Mouse (Mus musculus): ENCODE results near the gene Slc24a2. TPM values are rescaled to one million over a fixed set of nuclear protein-coding genes. Genes with fewer than 3 reads are reported as not detected.

Gene Slc24a2
- polyA plus RNA-seq, 1 experiment: not detected

- TF ChIP-seq FLI1 (IDR thresholded peaks at IDR 0.05; ENCODE audit: low read length): no peak
- TF ChIP-seq GATA1 (IDR thresholded peaks at IDR 0.05; ENCODE audit: borderline replicate concordance, low read length): no peak
- H3K27me3 ChIP-seq (replicated peaks): no peaks in the 10 kb centered on the region
- H3K36me3 ChIP-seq (replicated peaks; ENCODE audit: low read length): no peaks in the 10 kb centered on the region
- 0 out of 2 replicates have a peak, but pooled peaks cover 6% of the 10 kb centered on the region for H3K9me3 ChIP-seq
- H3K4me1 ChIP-seq: no peaks in the 10 kb centered on the region
- H3K4me3 ChIP-seq (replicated peaks): no peak overlapping the region
Measured at GRCm38 (mm10) chr4:87202081-87202480, 28.2 kb downstream of the Slc24a2 start.

- no peaks in the 10 kb centered on the region for H3K4me1 ChIP-seq
- H3K27me3 ChIP-seq (replicated peaks): no peaks in the 10 kb centered on the region
- no peak overlapping the region for H3K4me3 ChIP-seq (replicated peaks)
- TF ChIP-seq FLI1 (IDR thresholded peaks at IDR 0.05; ENCODE audit: low read length): no peak
- TF ChIP-seq GATA1 (IDR thresholded peaks at IDR 0.05; ENCODE audit: borderline replicate concordance, low read length): no peak
- H3K9me3 ChIP-seq: 0 out of 2 replicates have a peak, but pooled peaks cover 6% of the 10 kb centered on the region
- H3K36me3 ChIP-seq (replicated peaks; ENCODE audit: low read length): no peaks in the 10 kb centered on the region
Measured at GRCm38 (mm10) chr4:87201229-87201628, 29.0 kb downstream of the Slc24a2 start.

DNA sequence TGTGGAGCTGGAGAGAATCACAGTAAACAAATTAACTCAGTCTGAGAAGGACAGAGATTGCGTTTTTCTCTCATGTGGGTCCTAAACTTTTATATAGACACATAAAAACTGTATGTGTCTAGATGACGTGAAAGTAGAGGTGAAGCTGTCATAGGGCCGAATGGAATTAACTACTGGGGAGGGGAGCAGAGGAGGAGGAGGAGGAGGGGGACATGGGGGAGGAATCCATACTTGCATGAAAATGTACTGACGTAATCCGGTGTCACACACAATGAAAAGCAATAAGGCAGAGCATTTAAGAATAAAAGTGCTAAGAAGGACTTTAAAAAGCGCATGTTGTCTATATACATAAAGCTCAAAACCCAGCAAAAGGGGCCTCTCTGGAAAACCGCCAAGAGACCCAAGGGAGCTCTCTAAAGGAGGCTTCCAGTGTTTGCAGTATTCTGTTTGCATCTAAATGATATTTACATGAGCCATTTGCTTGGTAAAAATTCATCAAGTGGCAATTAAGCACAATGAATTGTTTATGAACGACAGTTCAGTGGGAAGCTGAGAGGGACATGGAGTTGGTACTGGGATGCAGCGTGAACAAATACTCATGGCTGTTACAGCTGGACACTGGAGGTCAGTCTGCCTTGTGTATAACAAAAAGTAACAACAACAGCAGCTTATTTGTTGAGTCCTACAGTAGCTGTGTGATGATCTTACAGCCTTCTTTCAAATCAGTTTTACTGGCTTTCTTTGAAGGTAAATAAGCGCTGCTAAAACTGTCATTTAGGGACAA lies 45.9 kb downstream of the Slc24a2 start:
- no peak for TF ChIP-seq GATA1 (IDR thresholded peaks at IDR 0.05; ENCODE audit: borderline replicate concordance, low read length)
- TF ChIP-seq FLI1 (IDR thresholded peaks at IDR 0.05; ENCODE audit: low read length): no peak
- H3K9me3 ChIP-seq: no peaks in the 10 kb centered on the region
- no peaks in the 10 kb centered on the region for H3K36me3 ChIP-seq (replicated peaks; ENCODE audit: low read length)
- H3K27me3 ChIP-seq (replicated peaks): no peaks in the 10 kb centered on the region
- H3K4me3 ChIP-seq (replicated peaks): no peak overlapping the region
- H3K4me1 ChIP-seq: no peaks in the 10 kb centered on the region

- Histone ChIP-seq H3K27me3 (replicated peaks) (no peaks in the 10 kb centered on the region), H3K36me3 (replicated peaks; ENCODE audit: low read length) (no peaks in the 10 kb centered on the region), H3K9me3 (0 out of 2 replicates have a peak, but pooled peaks cover 4% of the 10 kb centered on the region), H3K4me3 (replicated peaks) (no peak overlapping the region), H3K4me1 (no peaks in the 10 kb centered on the region)
- TF ChIP-seq GATA1 (IDR thresholded peaks at IDR 0.05; ENCODE audit: borderline replicate concordance, low read length) (no peak), FLI1 (IDR thresholded peaks at IDR 0.05; ENCODE audit: low read length) (no peak)
Measured at GRCm38 (mm10) chr4:87177116-87177515, 53.2 kb downstream of the Slc24a2 start.

- H3K27me3 ChIP-seq (replicated peaks): no peaks in the 10 kb centered on the region
- no peak overlapping the region for H3K4me3 ChIP-seq (replicated peaks)
- no peaks in the 10 kb centered on the region for H3K4me1 ChIP-seq
- no peaks in the 10 kb centered on the region for H3K9me3 ChIP-seq
- TF ChIP-seq GATA1 (IDR thresholded peaks at IDR 0.05; ENCODE audit: borderline replicate concordance, low read length) (no peak), FLI1 (IDR thresholded peaks at IDR 0.05; ENCODE audit: low read length) (no peak)
- no peaks in the 10 kb centered on the region for H3K36me3 ChIP-seq (replicated peaks; ENCODE audit: low read length)
Measured at GRCm38 (mm10) chr4:87163945-87164344, 66.3 kb downstream of the Slc24a2 start.

- TF ChIP-seq FLI1 (IDR thresholded peaks at IDR 0.05; ENCODE audit: low read length) (no peak), GATA1 (IDR thresholded peaks at IDR 0.05; ENCODE audit: borderline replicate concordance, low read length) (no peak)
- no peaks in the 10 kb centered on the region for H3K27me3 ChIP-seq (replicated peaks)
Measured at GRCm38 (mm10) chr4:87158053-87158452, 72.2 kb downstream of the Slc24a2 start.

GRCm38 (mm10) chr4:87151990-87152389 lies 78.3 kb downstream of the Slc24a2 start:
- Histone ChIP-seq H3K4me3 (replicated peaks) (no peak overlapping the region), H3K36me3 (replicated peaks; ENCODE audit: low read length) (no peaks in the 10 kb centered on the region), H3K9me3 (no peaks in the 10 kb centered on the region), H3K27me3 (replicated peaks) (no peaks in the 10 kb centered on the region), H3K4me1 (no peaks in the 10 kb centered on the region)
- TF ChIP-seq FLI1 (IDR thresholded peaks at IDR 0.05; ENCODE audit: low read length) (no peak), GATA1 (IDR thresholded peaks at IDR 0.05; ENCODE audit: borderline replicate concordance, low read length) (no peak)

More at GRCm38 (mm10) chr4:87158053-87158452, 72.2 kb downstream of the Slc24a2 start:
- Histone ChIP-seq H3K4me3 (replicated peaks) (no peak overlapping the region), H3K4me1 (no peaks in the 10 kb centered on the region), H3K36me3 (replicated peaks; ENCODE audit: low read length) (no peaks in the 10 kb centered on the region), H3K9me3 (no peaks in the 10 kb centered on the region)

- Histone ChIP-seq H3K4me1 (no peaks in the 10 kb centered on the region), H3K4me3 (replicated peaks) (no peak overlapping the region), H3K36me3 (replicated peaks; ENCODE audit: low read length) (no peaks in the 10 kb centered on the region), H3K27me3 (replicated peaks) (no peaks in the 10 kb centered on the region), H3K9me3 (no peaks in the 10 kb centered on the region)
- no peak for TF ChIP-seq GATA1 (IDR thresholded peaks at IDR 0.05; ENCODE audit: borderline replicate concordance, low read length)
- no peak for TF ChIP-seq FLI1 (IDR thresholded peaks at IDR 0.05; ENCODE audit: low read length)
Measured at GRCm38 (mm10) chr4:87149584-87149983, 80.7 kb downstream of the Slc24a2 start.

- Histone ChIP-seq H3K9me3 (no peaks in the 10 kb centered on the region; the same call in 1 of the 2 replicates), H3K27me3 (replicated peaks) (no peaks in the 10 kb centered on the region), H3K4me3 (replicated peaks) (peak overlapping the region; percentile 42), H3K36me3 (replicated peaks; ENCODE audit: low read length) (no peaks in the 10 kb centered on the region), H3K4me1 (no peaks in the 10 kb centered on the region)
- TF ChIP-seq GATA1 (IDR thresholded peaks at IDR 0.05; ENCODE audit: borderline replicate concordance, low read length) (no peak), FLI1 (IDR thresholded peaks at IDR 0.05; ENCODE audit: low read length) (no peak)
Measured at GRCm38 (mm10) chr4:87141590-87142365, 88.5 kb downstream of the Slc24a2 start.

- Histone ChIP-seq H3K9me3 (no peaks in the 10 kb centered on the region; the same call in 1 of the 2 replicates), H3K27me3 (replicated peaks) (no peaks in the 10 kb centered on the region), H3K4me3 (replicated peaks) (no peak overlapping the region), H3K4me1 (no peaks in the 10 kb centered on the region), H3K36me3 (replicated peaks; ENCODE audit: low read length) (no peaks in the 10 kb centered on the region)
- TF ChIP-seq FLI1 (IDR thresholded peaks at IDR 0.05; ENCODE audit: low read length) (no peak), GATA1 (IDR thresholded peaks at IDR 0.05; ENCODE audit: borderline replicate concordance, low read length) (no peak)
Measured at GRCm38 (mm10) chr4:87140901-87141300, 89.4 kb downstream of the Slc24a2 start.
